Mouse (Mus musculus) fibroblast of lung, adult 2 months (primary cell): Measurements from ENCODE around the gene Ppp3ca.

Experiments used
- DNase-seq: peaks from one replicate; pipeline ENCODE4 v3.0.0-alpha.2; 2011; ENCODE audit warnings: low read depth

Ppp3ca gene

GRCm38 (mm10) chr3:136911276-136911675 lies 241.4 kb downstream of the Ppp3ca start:
- no peak for DNase-seq

- no peak for DNase-seq
Observed at GRCm38 (mm10) chr3:136917080-136917479, 247.2 kb downstream of the Ppp3ca start.

GRCm38 (mm10) chr3:136933071-136933470 lies 263.1 kb downstream of the Ppp3ca start:
- DNase-seq = no peak

- no peak for DNase-seq
Observed at GRCm38 (mm10) chr3:136940733-136941601, 271.0 kb downstream of the Ppp3ca start.

GRCm38 (mm10) chr3:136941602-136941926 lies 271.6 kb downstream of the Ppp3ca start:
- DNase-seq = no peak

- no peak for DNase-seq
Observed at GRCm38 (mm10) chr3:136945550-136945949, 275.6 kb downstream of the Ppp3ca start.

- DNase-seq = no peak
Observed at GRCm38 (mm10) chr3:136946662-136947061, 276.7 kb downstream of the Ppp3ca start.

GRCm38 (mm10) chr3:136948142-136948541 lies 278.2 kb downstream of the Ppp3ca start:
- no peak for DNase-seq

GRCm38 (mm10) chr3:136951792-136952191 lies 281.9 kb downstream of the Ppp3ca start:
- DNase-seq = no peak

- no peak for DNase-seq
Observed at GRCm38 (mm10) chr3:136952822-136953221, 282.9 kb downstream of the Ppp3ca start.

- no peak for DNase-seq
Observed at GRCm38 (mm10) chr3:136955043-136955442, 285.1 kb downstream of the Ppp3ca start.

- DNase-seq = no peak
Observed at GRCm38 (mm10) chr3:136960314-136960713, 290.4 kb downstream of the Ppp3ca start.

GRCm38 (mm10) chr3:136966786-136967185 lies 296.9 kb downstream of the Ppp3ca start:
- no peak for DNase-seq

GRCm38 (mm10) chr3:136967510-136967909 lies 297.6 kb downstream of the Ppp3ca start:
- no peak for DNase-seq

GRCm38 (mm10) chr3:136969796-136970195 lies 299.9 kb downstream of the Ppp3ca start:
- peak; percentile 8 for DNase-seq

- DNase-seq = no peak
Observed at GRCm38 (mm10) chr3:136977859-136978258, 307.9 kb downstream of the Ppp3ca start.

GRCm38 (mm10) chr3:136980915-136981588 lies 311.1 kb downstream of the Ppp3ca start:
- DNase-seq = no peak

GRCm38 (mm10) chr3:136981589-136981924 lies 311.6 kb downstream of the Ppp3ca start:
- DNase-seq = no peak

- DNase-seq = no peak
Observed at GRCm38 (mm10) chr3:136982021-136982420, 312.1 kb downstream of the Ppp3ca start.

- DNase-seq = no peak
Observed at GRCm38 (mm10) chr3:136986096-136986881, 316.4 kb downstream of the Ppp3ca start.
